Mouse (Mus musculus): Measurements from ENCODE around the gene Zbtb7b.

DNA sequence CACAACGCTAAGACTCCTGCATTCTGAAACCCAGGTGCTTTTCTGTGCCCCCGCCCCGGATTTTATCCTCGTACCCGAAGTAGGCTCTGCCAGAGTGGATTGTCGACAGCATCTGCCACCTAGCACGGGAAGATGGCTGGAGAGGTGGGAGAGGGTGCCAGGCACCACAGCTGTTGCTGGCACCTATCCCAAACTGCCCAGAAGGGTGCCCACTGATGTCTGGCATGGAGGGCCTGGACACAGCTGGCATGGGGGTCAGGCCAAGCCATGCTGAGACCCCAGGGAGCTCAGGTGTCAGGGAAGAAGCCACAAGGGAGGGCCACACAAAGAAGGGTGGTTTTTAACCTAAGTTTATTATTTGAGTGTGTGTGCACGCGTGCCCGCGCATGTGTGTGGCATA, 61.5 kb downstream of the Zbtb7b start:
- TF ChIP-seq CHD2 (IDR thresholded peaks at IDR 0.05; ENCODE audit: low read length) (no peak), CTCF (conservative IDR thresholded peaks at IDR 0.05 in 1 of 2, IDR thresholded peaks at IDR 0.05 in 1 of 2; ENCODE audit: low read depth in 2 of 2, low read length in 2 of 2) (no peak), ZNF384 (IDR thresholded peaks at IDR 0.05; ENCODE audit: low read depth, low read length) (no peak), EP300 (IDR thresholded peaks at IDR 0.05; ENCODE audit: low read length) (no peak), E2F4 (IDR thresholded peaks at IDR 0.05; ENCODE audit: insufficient replicate concordance, low read depth, low read length) (no peak), ETS1 (conservative IDR thresholded peaks at IDR 0.05; ENCODE audit: low read depth, low read length) (no peak), ZC3H11A (IDR thresholded peaks at IDR 0.05; ENCODE audit: low read depth, low read length) (no peak), NELFE (IDR thresholded peaks at IDR 0.05; ENCODE audit: low read depth, low read length) (no peak), JUN (IDR thresholded peaks at IDR 0.05; ENCODE audit: insufficient read depth, low read depth, low read length) (no peak), MYC (IDR thresholded peaks at IDR 0.05; ENCODE audit: low read depth, low read length) (no peak), POLR2A (IDR thresholded peaks at IDR 0.05; ENCODE audit: low read depth, low read length) (no peak), HCFC1 (IDR thresholded peaks at IDR 0.05; ENCODE audit: low read depth, low read length) (no peak), MAX (IDR thresholded peaks at IDR 0.05; ENCODE audit: low read length) (no peak)
